Mouse (Mus musculus) embryonic facial prominence, embryonic 14.5 days (tissue): ENCODE measurements around the gene Zfp622. TPM values are rescaled to one million over a fixed set of nuclear protein-coding genes. Genes with fewer than 3 reads are reported as not detected.

ENCODE experiments used
- ATAC-seq: fragments of 200-750 bp; cut with Nextera tagmentation; 2 replicates; pipeline ENCODE4 v1.8.0; 2017; ENCODE audit warnings: low read depth, moderate number of reproducible peaks, moderate TSS enrichment
- DNase-seq: peaks from one replicate; pipeline ENCODE4 v3.0.0-alpha.2; 2015; ENCODE audit warnings: low spot score
- H3K27ac ChIP-seq: fragments of 300-500 bp; sonication (generic); replicated peaks from 2 replicates; pipeline ENCODE4 v1.5.1; 2014; ENCODE audit warnings: low read depth, mild to moderate bottlenecking, low read length, moderate library complexity
- H3K27me3 ChIP-seq: fragments of 300-500 bp; sonication (generic); replicated peaks from 2 replicates; pipeline ENCODE4 v1.6.1; 2014; ENCODE audit warnings: low read length; ENCODE audit not compliant: control insufficient read depth, insufficient read depth
- H3K36me3 ChIP-seq: fragments of 300-500 bp; sonication (generic); 2 replicates; pipeline ENCODE4 v1.6.1; 2014; ENCODE audit warnings: low read length, mixed read lengths; ENCODE audit not compliant: control insufficient read depth, insufficient read depth
- H3K4me1 ChIP-seq: fragments of 300-500 bp; sonication (generic); 2 replicates; pipeline ENCODE4 v1.6.1; 2014; ENCODE audit warnings: antibody characterized with exemption, low read length; ENCODE audit not compliant: control insufficient read depth, insufficient read depth
- H3K4me2 ChIP-seq: fragments of 300-500 bp; sonication (generic); 2 replicates; pipeline ENCODE4 v1.6.1; 2014; ENCODE audit warnings: low read depth, mild to moderate bottlenecking, low read length, moderate library complexity, mixed read lengths
- H3K4me3 ChIP-seq: fragments of 300-500 bp; sonication (generic); 2 replicates; pipeline ENCODE4 v1.5.1; 2014; ENCODE audit warnings: low read depth, mild to moderate bottlenecking, low read length
- H3K9ac ChIP-seq: fragments of 300-500 bp; sonication (generic); 2 replicates; pipeline ENCODE4 v1.6.1; 2014; ENCODE audit warnings: low read depth, mild to moderate bottlenecking, low read length, moderate library complexity, mixed read lengths
- H3K9me3 ChIP-seq: fragments of 300-500 bp; sonication (generic); 2 replicates; pipeline ENCODE4 v1.6.1; 2016; ENCODE audit warnings: low read length; ENCODE audit not compliant: control insufficient read depth
- WGBS: fragments of 180-500 bp; shearing (Covaris S2); extraction: QIAGEN DNeasy Blood & Tissue Kit; methylation state at CpG from one replicate; pipeline ENCODE4 v1.1.7; 2014; 5-methylcytosine and 5-hydroxymethylcytosine counted together
- microRNA-seq: library from miRNA; unstranded; fragments of <30 nt; microRNA quantifications from one replicate; pipeline ENCODE4, GENCODE M21; 2016; ENCODE audit warnings: borderline number of aligned reads
- polyA plus RNA-seq: library from polyadenylated mRNA; unstranded; fragments of >200 nt; fragmentation: Nextera tagmentation; extraction: Ambion mirVana; gene quantifications from 2 replicates; pipeline ENCODE4 v1.2.1, GENCODE M21; 2014

Zfp622 gene
- polyA plus RNA-seq, 1 experiment from 2014 or later, result 29.9 TPM

GRCm38 (mm10) chr15:26022636-26023035 is 38.5 kb downstream of the Zfp622 start:
- H3K4me3 ChIP-seq, result no peak overlapping the region
- H3K4me2 ChIP-seq, result no peak overlapping the region
- no peaks in the 10 kb centered on the region for H3K36me3 ChIP-seq
- H3K9me3 ChIP-seq, result no peaks in the 10 kb centered on the region
- H3K27ac ChIP-seq, result no peak overlapping the region
- no peaks in the 10 kb centered on the region for H3K4me1 ChIP-seq
- no peak overlapping the region for H3K9ac ChIP-seq
- no peaks in the 10 kb centered on the region for H3K27me3 ChIP-seq
- DNase-seq (peak; percentile 2), ATAC-seq (no peak)
- WGBS, result 74% methylated on average over 5 of the region's 5 CpGs

DNA sequence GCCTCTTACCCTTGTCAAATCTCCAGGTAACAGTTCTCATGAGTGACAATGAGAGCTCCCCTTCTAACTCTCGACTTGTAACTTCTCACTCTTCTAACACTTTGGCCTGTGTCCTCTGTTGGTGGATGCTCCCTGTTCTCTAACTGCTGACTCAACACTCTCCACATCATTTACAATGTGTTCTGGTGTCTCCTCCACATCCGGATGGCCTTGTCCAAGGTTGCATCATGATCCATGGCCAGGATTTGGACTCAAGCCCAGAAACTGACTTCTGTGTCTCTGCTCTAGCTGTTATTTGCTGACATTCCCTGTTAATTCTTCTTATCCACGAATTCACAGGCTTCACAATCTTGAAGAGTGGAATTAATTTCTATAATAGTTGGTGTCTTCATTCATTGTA is 47.5 kb downstream of the Zfp622 start:
- Histone ChIP-seq H3K9me3 (no peaks in the 10 kb centered on the region), H3K36me3 (no peaks in the 10 kb centered on the region), H3K27me3 (no peaks in the 10 kb centered on the region), H3K9ac (no peak overlapping the region), H3K4me3 (no peak overlapping the region), H3K27ac (no peak overlapping the region), H3K4me2 (no peak overlapping the region), H3K4me1 (no peaks in the 10 kb centered on the region)
- no peak for DNase-seq
- no peak for ATAC-seq
- 72% methylated on average over 3 of the region's 3 CpGs for WGBS

DNA sequence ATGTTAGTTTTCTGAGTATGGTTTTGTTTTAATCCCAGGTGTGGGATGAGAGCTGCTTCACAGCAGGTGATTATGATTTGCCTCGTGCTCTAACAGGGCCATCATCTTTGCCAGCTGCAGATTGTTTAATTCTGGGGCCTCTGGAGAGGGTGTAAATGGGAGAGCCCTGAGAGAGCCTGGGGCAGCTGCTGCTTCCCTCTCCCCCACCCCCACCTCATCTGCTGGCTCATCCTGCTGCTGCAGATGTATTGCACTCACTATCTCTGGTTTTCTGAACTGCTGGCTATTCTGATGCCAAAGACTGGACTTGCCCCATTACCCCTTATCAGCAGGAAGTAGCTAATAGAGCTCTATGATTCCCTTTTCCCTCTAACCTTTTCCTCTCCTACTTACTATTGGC is 56.4 kb downstream of the Zfp622 start:
- Histone ChIP-seq H3K4me3 (no peak overlapping the region), H3K9me3 (no peaks in the 10 kb centered on the region), H3K4me2 (no peak overlapping the region), H3K27me3 (no peaks in the 10 kb centered on the region), H3K9ac (no peak overlapping the region), H3K36me3 (no peaks in the 10 kb centered on the region), H3K27ac (no peak overlapping the region), H3K4me1 (no peaks in the 10 kb centered on the region)
- DNase-seq (no peak), ATAC-seq (no peak)
- WGBS, result 17% methylated on average over 1 of the region's 1 CpGs

GRCm38 (mm10) chr15:26041196-26041947 is 57.2 kb downstream of the Zfp622 start:
- Histone ChIP-seq H3K9me3 (no peaks in the 10 kb centered on the region), H3K9ac (no peak overlapping the region), H3K27ac (no peak overlapping the region), H3K27me3 (no peaks in the 10 kb centered on the region), H3K4me2 (no peak overlapping the region), H3K4me3 (no peak overlapping the region), H3K36me3 (no peaks in the 10 kb centered on the region), H3K4me1 (no peaks in the 10 kb centered on the region)
- 77% methylated on average over 2 of the region's 2 CpGs for WGBS
- DNase-seq, result no peak
- no peak for ATAC-seq

Small RNAs within 50 kb of the gene (microRNA-seq; reads per million reads assigned to microRNA genes)
- gene Mir7212, result not detected

Other genes starting within 250 kb of the Zfp622 start
- 9.8 and 16.5 TPM in 2 replicates for gene Retreg1, start 141.2 kb upstream of the Zfp622 start, polyA plus RNA-seq